Mouse (Mus musculus): ENCODE measurements at regions not wholly inside any gene's neighbourhood (a gene's known extent, or its start where the extent isn't known, plus 50 kb on each side); places are given as distances from the start of the nearest gene placed in this dataset.
A peak's percentile ranks its signal among the peaks of the same experiment; 100 is the strongest.

GRCm38 (mm10) chr6:61119590-61119989 is 60.5 kb upstream of the Ccser1 start:
- peak in 1 of 2 experiments; percentile 10 for DNase-seq (ENCODE audit: low spot score in 2 of 2)

DNA sequence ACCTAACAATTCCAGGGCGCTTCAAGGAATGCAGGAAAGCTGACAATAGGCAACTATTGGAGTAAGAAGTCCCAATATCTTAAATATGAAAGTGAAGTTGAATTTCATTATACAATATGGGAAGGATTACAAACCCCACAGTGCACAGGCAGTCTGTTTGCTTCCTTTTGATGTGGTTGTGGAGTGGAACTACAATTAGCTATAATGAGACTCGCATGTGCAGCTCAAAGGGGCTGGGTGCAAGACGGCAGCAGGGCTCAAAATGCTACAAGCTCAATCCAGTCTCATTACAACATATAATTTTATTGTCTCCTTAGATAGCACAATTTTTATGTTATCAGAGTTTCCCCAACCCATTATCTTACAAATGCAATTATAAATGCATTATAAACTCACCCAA is 54.7 kb upstream of the Ccser1 start:
- no peak for DNase-seq (ENCODE audit: low spot score in 2 of 2)

GRCm38 (mm10) chr6:61127238-61127637 is 52.9 kb upstream of the Ccser1 start:
- no peak for DNase-seq (ENCODE audit: low spot score in 2 of 2)

DNA sequence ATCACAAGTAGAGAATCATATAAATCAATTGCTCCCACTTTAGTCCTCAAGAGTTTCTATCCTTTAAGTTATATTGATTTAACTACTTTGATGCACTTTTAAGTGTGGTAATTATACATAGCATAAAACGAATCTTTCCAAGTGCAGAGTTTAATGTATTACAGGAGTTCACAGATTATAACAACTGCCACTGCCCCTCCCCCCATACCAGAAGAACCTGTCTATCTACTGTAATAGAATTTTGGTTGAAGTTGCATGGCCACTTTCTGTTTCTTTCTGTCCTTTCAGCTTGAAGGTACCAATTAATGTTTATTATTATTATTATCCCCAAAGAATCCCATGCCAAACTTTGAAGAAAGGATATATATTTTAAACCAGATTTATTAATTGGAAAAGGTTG is 51.9 kb upstream of the Ccser1 start:
- DNase-seq (ENCODE audit: low spot score in 2 of 2) = no peak
